Mouse (Mus musculus) cerebellum, postnatal 4 days (tissue): ENCODE measurements around the gene Ovca2.
A peak's percentile ranks its signal among the peaks of the same experiment; 100 is the strongest.

Experiments
- DNase-seq, 2 experiments: peaks; one replicate each; pipeline ENCODE4 v3.0.0; 2022; ENCODE audit warnings: low spot score in 2 of 2, mixed read lengths in 1 of 2

Ovca2 gene

DNA sequence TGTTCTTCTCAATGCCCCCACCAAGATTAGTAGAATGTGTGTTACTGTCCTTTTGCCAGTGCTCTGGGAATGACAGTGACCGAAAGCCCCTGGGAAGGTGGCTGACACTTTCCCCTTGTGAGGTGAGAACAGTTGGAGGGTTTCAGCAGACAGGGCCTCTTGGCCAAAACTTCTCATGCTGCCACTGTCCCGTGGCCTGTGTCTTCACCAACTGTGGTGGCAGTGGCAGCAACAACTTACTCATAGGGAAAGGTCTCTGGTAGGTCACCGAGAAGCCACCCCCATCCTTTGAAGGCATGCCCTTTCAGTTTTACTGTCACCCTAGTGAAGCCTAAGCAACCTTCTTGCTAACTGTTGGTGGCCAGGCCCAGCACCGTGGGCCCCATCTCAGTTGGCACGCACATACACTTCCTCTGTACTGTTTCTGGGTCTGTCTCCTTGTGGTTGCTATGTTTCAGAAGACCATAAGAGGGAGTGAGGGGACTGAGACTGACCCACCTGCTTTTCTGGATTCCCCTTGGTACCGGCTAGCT is 24.5 kb downstream of the Ovca2 start:
- DNase-seq = no peak

DNA sequence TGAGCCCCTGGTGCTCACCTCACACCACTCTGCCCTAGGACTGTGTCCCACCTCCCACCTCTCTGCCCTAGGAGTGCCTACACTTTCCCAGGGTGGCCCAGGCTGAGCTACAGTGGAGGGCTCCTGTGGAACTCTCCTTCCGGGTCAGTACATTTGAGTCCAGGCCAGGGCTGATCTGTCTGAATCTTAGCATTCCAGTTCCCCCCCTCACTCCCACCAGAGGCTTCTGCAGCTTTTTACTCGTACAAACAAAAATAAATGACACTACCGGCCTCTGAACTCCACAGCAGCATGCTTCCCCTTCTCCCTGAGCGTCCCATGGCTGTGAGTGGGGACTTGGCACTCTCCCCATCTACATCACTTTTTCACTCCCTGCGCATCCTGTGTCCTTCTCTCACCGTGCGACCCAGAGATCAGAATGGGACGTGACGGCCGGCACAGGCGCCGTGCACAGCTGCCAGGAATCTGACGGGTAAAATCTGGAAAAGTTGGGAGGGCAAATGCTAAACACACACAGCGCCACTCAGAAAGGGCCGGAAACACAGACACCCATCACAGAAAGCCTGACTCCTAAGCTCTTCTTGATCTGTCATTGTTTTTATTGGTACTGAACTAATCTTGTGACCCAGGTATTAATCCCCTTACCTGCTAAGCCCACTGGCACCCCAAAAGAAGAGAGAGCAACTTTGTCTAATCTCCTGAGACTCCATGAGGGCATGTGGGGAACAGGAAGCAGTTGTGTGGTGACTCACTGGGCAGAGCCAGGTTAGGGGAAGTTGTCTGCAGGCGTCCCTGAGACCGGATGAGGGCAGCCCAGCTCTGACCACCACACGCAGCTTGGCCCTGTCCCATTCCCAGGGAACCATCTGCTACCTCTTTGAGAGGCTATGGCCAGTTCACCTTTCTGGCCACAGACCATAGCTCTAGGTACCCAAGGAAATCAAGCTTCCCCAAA is 25.8 kb downstream of the Ovca2 start:
- DNase-seq = no peak

- DNase-seq = no peak
Observed at GRCm38 (mm10) chr11:75150346-75150745, 28.3 kb downstream of the Ovca2 start.

DNA sequence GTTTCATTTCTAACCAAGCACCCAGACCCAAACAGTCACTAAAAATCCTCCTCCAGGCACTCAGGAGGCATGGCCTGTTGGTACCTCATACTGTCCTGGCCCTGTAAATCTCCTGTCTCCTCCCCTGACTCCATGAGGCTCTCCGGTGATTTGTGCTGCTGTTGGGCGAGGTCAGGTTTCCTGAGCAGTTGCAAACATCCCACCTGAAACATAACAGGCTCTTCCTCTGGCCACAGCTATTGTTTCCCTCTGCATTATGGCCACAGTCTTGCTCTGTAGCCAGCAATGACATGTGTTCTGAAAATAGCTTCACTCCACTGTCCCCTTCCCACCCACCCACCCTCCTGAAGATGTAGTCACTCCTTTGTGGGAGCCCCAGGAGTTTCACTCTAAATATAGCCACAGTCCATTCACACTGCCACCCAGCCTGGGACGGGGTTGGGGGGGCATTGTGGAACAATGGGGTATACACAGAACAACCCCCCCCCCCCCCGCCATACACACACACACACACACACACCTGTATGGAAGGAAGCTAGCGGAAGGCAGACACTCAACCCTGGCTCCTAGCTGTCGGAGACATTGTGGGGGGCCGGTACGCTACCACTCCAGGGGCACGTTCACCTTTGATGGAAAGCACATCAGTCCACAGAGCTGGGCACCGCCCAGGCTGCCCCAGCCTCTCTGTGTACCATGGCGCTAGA is 30.2 kb downstream of the Ovca2 start:
- no peak for DNase-seq

DNA sequence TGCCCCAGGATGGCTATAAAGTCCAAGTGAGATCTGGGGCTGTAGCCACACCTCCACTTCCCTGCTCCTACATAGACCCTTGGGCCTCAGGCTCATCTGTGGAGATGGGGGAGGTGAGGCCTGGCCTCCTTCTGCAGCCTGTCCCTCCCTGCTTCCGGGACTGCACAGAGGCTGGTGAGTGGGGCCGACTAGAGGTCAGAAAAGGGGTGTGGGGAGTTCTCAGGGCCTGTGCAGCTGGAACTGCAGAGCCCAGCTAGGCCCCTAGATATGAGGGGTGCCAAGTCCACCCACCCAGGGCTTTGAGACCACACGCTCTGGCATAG is 30.8 kb downstream of the Ovca2 start:
- DNase-seq = no peak

DNA sequence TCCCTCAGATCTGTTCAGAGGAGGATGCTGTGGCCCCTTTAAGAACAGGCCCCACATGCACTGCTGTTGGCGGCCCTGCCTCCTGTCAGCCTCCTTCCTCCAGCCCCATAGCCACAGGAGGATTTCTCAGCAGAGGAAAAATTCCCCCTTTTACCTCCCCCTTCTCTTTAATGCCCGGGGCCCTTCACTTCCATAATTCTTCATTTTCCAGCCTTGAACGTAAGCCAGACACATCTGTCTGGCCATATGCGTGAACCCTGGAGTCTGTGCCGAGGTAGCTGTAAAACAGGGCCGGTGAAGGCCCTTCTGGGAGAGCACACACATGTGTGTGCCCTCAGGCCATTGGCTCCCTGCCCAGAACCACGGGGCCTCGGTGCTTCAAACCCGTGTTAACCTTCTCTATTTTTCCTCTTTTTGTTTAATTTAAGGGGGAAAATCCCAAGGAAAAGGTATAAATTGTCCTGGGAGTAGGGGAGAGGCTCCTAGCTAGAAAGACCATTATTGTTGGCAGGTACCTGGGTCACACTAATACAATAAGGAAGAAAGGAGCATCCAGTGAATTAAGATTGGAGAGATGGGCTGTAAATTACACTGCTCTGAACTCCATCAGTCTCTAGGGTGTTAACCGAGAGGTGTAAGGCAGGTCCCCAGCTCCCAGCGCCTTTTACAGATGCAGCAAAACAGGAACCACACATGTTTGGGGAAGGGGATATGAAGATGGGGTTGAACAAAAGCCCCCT is 31.4 kb downstream of the Ovca2 start:
- no peak for DNase-seq

GRCm38 (mm10) chr11:75145841-75146240 is 32.8 kb downstream of the Ovca2 start:
- DNase-seq = no peak

DNA sequence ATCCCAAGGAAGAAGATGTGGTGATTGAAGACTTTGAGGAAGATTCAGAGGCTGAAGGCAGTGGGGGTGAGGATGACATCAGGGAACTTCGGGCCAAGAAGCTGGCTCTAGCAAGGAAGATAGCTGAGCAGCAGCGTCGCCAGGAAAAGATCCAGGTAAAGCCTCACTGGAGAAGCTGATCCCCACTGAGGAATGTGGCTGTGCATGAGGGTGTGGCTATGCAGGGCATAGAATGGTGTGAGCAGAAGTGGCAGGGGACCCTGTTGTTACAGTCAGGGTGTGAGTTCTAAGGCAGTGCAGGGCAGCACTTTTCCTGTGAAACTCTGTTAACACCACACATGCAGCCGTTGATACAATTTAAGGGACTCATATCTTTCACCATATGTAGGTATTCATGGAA is 35.9 kb downstream of the Ovca2 start:
- no peak for DNase-seq

DNA sequence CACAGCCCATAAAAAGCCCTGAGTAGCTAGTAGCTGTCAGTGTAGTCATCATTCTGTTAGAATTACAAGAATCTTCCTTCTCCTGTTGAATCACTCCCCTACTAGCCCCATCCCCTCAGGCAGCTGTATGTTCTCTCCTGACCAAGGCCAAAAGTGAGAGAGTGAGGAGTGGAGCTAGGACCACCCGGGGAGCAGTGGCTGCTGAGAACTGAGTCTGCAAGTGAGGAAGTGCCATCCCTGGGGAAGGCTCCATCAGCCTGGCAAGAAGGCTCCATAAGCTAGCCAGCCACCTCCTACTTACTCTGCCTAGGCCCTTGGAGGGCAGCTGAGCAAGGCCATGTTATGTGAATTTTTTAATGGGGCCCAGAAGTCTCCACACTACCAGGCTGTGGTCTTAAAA is 36.7 kb downstream of the Ovca2 start:
- no peak for DNase-seq

DNA sequence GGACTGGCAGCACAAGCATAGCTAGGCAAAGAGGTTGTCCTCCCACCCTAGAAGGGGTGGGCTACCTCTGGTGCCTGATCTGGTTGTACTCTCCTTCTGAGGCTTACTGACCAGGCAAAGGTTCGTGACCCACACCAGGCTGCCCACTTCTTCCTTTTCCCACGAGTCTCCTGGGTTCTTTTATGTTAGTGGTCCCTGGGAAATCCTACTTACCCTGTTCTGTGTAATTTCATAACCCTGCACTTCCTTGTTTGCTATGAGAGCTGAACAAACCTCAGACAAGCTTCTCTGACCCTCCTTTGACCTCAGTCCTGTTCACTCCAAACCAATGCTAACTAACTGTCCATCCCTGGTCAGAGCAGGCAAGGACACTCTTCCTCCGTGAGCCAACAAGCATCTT is 37.6 kb downstream of the Ovca2 start:
- DNase-seq = no peak

DNA sequence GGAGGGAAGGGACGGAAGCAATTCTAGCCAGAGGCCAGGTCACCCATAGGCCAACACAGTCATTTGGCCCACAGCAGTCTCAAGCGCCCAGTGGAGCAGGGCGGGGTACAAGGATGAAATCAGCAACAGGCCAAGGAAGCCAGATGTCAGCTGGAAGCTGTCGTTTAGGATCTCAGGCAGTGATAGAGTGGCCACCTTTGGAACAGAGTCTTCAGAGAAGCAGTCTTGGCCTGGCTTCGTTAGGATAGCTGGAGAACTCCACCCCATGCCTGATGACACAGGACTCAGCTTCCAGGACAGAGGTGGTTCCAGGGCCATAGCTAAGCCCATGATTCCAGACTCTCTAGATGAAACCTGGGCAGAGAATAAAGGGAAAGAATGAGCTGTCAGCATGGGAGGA is 38.2 kb downstream of the Ovca2 start:
- no peak for DNase-seq

DNA sequence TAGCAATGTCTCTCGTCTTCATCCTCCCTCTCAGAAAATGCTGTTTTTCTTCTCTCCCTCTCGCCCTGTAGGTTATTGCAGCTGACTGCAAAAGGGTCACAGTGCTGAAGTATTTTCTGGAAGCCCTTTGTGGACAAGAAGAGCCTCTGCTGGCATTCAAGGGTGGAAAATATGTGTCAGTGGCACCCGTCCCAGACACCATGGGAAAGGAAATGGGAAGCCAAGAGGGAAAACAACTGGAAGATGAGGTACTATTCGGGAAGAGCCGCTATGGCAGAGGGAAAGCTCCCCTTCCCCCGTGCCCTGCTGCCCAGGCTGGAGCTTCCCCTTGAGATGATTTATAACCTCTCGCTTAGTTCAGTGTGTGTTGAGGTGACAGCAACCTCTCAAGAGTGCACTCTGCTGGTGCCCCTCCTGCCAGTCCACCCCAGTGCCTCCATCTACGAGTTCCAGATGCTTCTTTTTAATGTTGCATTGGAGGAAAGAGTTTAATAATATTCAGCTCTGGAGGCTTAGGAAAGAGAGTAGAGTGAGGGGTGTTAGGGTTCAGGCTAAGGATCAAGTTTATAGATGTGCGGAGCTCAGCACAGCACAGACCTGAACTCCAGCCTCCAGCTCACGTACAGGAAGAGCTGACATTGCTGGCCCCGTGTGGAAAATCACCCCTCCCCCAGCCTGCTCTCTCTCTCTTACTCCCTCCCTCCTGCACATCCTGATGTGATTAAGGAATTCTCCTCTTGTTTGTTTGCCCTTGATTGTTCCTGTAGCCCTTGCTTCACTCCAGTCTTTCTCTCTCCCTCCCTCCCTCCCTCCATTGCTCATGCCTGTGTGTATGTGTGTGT is 39.3 kb downstream of the Ovca2 start:
- no peak for DNase-seq

DNA sequence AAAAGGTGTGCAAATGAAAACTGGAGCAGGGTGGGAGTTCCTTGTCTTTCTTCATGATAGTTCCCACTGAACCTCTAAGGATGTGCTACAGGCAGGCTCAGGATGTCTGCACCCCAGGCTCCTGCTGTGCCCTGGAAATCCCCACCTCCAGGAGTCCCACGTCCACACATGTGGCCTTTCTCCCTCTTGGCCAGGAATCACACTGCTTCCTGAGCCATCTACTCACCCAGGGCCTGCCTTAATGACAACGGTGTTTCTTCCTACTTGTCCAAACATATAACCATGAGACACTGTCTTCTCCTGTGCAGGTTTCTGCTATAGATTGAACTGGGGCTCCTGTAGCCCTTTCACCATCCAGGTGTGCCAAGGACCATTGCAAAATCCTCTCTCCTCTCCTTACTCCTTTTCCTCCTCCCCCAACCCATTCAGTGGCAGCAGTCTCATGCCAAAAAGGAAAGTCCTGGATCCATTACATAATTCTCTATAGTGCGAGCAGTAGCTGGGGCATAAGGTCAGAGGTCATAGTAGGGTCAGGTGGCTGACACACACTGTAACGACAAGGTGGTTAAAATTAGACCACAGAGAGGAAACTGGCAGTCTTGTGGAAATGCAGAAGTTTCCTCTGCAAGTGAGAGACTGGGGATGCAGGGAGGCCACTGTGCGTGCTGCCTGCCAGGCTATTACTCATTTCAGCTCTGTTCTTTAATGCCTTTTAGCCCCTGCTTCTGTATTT is 41.8 kb downstream of the Ovca2 start:
- DNase-seq = no peak

- no peak for DNase-seq
Observed at GRCm38 (mm10) chr11:75135358-75135757, 43.3 kb downstream of the Ovca2 start.

- no peak for DNase-seq
Observed at GRCm38 (mm10) chr11:75134485-75135068, 44.1 kb downstream of the Ovca2 start.

GRCm38 (mm10) chr11:75133951-75134350 is 44.7 kb downstream of the Ovca2 start:
- no peak for DNase-seq

GRCm38 (mm10) chr11:75133391-75133790 is 45.2 kb downstream of the Ovca2 start:
- DNase-seq = no peak

DNA sequence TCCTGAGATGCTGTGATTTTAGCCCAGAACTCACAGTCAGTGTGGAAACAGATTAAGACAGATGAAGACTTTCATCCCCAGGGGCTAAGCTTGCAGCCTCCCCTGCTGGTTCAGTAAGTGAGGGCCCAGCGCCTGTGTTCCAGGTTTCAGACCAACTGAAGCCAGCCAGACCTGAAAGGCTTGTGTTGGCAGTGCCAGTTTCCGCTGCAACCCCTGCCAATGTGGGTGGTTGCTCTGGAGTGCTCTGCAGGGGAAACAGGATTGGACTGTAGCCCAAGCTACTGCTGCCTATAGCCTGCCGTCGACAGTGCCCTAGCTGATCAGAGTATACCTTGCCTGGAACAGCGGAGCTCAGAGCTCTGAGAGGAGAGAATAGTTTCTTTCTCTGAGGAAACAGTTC is 46.4 kb downstream of the Ovca2 start:
- peak in 1 of 2 experiments; percentile 48 for DNase-seq

GRCm38 (mm10) chr11:75131300-75131699 is 47.3 kb downstream of the Ovca2 start:
- no peak for DNase-seq

GRCm38 (mm10) chr11:75129481-75129880 is 49.2 kb downstream of the Ovca2 start:
- no peak for DNase-seq
